Mouse (Mus musculus) right cerebral cortex, adult 2 months (tissue): ENCODE data around the gene Zbtb7a.
"Not testable (repeated sequence)": the region's sequence is repeated elsewhere in the genome, so short reads cannot be mapped to it uniquely, and the experiment has no call there.

ENCODE experiments used
- DNase-seq, 2 experiments: peaks; one replicate each; pipeline ENCODE4 v3.0.0; 2021 to 2022; ENCODE audit warnings: low spot score in 2 of 2

The Zbtb7a gene

DNA sequence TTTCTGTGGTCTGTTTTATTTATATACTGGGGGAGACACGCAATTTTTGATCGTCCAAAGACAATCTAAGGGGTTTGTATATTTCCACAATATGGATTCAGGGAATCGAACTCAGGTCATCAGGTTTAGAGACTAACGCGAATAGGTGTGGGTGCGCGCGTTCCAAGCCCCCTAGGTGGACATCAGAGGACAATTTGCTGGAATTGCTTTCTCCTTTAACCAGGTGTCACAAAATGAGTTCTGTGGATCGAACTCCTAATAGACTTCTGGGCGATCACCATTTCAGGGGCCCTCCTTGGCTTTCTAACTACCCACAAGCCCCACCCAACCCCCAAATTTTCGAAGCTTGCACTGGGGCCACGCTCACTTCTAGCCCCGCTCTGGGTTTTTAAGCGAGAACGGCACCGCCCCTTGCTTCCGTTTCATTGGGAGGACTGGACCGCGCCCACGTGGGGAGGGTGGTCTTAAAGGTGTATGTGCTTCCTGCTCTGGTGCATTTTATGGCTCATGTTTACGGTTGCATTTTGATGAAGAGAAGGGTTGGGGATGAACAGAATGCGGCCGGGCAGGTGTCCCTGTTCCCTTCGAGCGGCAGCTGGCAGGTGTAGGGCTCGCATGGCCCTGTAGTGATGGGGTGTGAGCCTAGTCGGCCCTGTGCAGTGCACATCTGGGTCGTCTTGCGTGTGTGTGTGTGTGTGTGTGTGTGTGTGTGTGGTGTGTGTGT is 33.7 kb downstream of the Zbtb7a start:
- peak; percentile 79 to 84 for DNase-seq

DNA sequence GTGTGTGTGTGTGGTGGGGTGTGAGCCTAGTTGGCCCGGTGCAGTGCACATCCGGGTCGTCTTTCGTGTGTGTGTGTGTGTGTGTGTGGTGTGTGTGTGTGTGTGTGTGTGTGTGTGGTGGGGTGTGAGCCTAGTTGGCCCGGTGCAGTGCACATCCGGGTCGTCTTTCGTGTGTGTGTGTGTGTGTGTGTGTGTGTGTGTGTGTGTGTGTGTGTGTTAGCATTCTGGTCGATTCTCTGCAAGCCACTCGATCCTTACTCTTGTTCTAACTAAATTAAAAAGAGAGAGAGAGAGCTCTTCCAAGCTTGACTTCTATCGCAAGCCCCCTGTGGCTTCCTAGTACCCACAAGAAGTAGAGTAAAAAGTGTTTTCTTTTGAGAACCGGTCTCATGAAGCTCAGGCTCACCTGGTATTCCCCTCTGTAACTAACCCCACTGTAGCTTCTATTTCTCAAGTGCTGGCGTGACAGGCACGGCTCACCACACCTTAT is 34.4 kb downstream of the Zbtb7a start:
- not testable (repeated sequence) for DNase-seq

DNA sequence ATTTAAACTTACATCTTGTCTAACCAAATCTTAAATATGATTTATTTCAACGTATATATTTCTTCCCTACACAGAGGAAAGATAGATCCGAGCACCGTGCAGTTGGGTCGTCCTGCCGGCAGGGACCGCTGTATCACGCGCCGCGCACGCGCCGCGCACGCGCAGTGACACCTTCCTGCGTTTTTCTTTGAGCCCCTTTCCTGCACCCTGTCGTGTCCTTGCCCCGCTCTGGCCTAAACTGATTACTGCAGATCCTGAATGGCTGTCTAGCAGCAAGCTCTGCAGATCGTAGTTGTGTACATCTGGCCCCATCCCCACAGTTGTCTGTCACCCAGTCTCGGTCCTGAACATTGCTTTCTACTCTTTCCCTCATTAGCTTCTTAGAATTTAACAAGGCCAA is 38.1 kb downstream of the Zbtb7a start:
- peak; percentile 85 to 86 for DNase-seq

DNA sequence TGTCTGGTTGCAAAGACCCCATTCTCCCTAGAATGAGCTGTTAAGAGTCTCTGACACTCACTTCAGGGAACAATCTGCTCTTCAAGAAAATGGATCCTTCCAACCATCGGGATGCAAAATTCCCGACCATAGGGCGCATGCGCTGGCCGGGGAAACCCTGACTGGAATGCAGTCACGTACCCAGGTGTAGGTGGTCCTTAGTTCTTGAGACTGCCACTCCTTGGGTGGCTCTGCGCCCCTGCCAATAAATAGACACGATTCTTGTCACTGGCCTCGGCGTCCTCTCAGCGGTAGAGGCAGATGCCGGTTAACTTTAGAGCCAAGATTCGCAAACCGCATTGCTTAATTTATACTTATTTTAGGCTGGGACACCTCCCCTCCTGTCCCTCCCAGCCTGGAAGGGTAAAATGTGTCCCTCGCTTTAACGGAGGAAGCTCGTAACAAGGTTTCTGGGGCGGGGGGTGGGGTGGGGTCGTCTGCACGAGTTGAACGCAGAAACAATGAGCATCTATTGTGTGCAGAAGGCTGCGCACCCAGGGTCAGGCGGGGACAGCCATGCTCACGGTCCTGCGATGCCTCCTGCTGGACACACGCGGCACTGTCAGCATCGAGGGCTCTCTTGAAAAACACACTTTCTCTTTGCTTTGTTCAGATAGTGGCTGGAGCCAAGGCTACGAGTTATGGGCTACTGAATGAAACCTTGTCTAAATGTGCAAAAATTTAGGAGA is 39.8 kb downstream of the Zbtb7a start:
- DNase-seq = peak; percentile 85 to 88

DNA sequence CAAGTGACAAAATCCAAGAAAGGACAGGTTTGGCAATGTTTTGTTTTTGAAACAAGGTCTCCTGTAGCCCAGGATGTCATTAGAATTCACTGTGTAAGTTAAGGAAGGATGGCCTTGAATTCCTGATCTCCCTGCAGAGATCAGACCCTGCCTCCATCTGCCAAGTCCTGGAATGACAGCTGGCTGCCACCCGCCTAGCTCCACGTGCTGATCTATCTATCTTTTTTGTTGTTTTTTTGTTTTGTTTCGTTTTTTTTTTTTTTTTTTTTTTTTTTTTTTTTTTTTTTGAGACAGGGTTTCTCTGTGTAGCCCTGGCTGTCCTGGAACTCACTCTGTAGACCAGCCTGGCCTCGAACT is 40.3 kb downstream of the Zbtb7a start:
- DNase-seq = not testable (repeated sequence)

DNA sequence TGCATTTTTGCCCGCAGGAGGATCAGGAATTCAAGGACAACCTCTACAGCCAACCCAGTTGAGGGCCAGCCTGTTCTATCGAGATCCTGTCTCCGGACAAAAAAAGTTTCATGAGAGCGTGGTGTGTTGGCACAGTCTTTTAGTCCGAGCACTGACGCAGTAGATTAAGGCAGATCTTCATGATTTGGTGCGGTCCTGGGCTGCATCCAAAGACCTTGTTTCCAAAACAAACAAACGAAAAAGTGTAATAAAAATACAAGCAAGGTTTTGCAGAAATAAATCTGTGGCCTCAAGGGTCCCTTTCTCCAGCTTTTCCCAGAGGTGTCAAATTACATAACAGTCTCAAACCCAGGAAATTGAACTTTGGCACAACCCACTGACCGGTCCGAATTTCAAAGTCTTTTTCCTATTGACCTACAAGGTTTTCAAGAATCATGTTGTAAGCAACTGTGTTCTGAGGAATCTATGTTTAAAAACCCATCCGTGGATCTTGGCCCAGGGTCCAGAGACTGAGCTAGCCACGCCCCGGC is 41.0 kb downstream of the Zbtb7a start:
- DNase-seq = no peak

DNA sequence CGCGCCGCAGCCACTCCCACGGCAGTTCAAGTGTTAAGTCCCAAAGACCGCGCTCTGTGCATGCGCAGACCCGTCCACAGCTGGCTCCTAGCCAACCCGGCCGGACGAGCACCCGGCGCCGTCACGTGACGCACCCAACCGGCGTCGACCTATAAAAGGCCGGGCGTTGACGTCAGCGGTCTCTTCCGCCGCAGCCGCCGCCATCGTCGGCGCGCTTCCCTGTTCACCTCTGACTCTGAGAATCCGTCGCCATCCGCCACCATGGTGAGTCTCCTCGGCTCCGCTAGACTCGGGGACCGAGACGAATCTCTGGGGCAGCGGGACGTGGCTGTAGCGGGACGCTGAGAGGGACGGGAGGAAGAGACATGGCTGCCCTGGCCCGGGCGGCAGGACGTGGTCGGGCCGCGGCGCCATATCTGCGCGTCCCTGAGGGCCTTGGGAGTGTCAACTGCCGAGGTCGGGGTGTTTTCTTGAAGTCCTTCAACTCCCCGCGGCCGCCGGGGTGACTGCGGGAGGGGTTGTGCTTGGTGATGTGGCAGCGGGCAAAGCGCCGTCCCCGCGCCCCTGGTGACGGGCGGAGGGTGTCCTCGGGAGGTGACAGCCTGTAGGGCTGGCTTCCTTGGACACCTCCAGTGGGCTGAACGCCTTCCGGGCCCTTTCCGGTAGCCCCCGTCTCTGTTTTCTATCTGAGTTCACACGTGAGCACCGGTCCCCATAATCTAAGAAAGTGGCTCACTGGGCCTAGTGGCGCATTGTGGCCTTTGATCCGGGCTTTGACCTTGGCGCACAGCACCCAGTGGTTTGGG is 41.6 kb downstream of the Zbtb7a start, which contains the start of gene Eef2:
Eef2 (plus strand) TSS at position 166 of the 806 bp plus-strand sequence.
- DNase-seq = peak; percentile 98 to 99

DNA sequence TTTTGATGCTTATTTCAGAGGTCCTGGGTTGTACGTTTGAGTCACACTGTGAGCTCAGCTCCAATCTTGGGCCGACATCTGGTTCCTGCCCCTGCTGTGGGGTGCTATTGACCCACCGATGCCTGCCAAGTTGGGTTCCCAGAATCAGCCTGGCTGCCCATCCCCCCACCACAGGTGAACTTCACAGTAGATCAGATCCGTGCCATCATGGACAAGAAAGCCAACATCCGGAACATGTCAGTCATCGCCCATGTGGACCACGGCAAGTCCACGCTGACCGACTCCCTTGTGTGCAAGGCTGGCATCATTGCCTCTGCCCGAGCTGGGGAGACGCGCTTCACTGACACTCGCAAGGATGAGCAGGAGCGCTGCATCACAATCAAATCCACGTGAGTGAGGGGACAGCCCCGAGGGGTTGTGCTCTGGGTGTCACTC is 42.5 kb downstream of the Zbtb7a start:
- no peak for DNase-seq

DNA sequence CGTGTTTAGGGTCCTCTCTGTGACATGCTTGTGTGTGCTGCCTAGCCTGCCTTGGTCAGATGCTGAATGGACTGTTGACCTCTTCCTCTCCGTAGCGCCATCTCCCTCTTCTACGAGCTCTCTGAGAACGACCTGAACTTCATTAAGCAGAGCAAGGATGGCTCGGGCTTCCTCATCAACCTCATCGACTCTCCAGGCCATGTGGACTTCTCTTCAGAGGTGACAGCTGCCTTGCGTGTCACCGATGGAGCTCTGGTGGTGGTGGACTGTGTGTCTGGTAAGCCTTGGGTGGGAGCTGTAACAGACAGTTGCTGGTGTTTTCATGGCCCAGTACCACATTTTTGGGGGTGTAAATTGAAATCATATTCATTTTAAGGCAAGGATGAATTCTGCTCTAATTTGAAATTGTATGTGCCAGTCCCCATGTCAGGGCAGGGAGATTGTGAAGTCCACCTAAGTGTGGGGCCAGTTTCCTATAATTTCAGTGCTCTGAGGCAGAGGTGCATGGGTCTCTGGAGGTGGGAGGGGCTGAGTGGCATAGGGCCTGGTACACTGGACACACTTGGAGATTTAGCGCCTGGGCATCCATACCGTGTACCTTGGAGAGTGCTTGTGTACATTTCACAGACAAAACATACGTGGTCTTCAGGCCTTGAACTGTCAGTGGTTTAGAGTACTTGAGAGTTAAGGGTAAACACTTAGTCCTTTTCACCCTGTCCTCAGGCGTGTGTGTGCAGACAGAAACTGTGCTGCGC is 43.1 kb downstream of the Zbtb7a start:
- DNase-seq = no peak

DNA sequence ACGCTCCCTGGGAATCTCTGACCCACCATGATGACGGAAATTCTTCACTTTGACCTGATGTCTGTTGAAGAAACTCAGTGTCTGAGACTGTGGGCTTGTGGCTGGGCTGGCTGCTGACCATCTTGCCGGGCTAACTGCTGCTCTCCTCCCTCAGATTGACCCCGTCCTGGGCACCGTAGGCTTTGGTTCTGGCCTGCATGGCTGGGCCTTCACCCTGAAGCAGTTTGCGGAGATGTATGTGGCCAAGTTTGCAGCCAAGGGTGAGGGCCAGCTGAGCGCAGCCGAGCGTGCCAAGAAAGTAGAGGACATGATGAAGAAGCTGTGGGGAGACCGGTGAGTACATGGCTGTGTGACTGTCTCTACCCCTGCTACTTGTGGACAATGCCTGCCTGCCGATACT is 43.9 kb downstream of the Zbtb7a start:
- DNase-seq = no peak

DNA sequence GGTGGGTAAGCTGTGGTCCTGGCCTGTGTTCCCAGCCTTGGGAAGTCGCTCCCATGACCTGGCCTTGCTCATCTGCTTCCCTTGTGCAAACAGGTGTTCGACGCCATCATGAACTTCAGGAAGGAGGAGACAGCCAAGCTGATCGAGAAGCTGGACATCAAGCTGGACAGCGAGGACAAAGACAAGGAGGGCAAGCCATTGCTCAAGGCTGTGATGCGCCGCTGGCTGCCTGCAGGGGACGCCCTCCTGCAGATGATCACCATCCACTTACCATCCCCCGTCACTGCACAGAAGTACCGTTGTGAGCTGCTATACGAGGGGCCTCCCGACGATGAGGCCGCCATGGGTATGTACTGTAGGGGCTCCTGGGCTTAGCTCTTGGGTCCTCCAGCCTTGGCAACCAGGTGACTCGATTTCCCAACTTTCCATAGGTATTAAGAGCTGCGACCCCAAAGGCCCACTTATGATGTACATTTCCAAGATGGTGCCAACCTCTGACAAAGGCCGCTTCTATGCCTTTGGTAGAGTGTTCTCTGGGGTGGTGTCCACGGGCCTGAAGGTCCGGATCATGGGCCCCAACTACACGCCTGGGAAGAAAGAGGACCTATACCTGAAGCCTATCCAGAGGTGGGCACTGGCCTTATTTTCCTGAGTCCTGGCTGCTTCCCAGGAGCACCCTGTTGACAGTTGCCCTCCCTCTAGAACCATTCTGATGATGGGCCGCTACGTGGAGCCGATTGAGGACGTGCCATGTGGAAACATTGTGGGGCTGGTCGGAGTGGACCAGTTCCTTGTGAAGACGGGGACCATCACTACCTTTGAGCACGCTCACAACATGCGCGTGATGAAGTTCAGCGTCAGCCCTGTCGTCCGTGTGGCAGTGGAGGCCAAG is 44.7 kb downstream of the Zbtb7a start:
- DNase-seq = no peak

DNA sequence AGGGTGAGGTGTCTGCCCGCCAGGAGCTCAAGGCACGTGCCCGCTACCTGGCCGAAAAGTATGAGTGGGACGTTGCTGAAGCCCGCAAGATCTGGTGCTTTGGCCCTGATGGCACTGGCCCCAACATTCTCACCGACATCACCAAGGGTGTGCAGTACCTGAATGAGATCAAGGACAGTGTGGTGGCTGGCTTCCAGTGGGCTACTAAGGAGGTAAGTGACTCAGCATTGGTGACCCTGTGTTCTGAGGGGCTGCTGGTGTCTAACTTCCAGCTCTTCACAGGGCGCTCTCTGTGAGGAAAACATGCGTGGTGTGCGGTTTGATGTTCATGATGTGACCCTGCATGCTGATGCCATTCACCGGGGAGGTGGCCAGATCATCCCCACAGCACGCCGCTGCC is 45.9 kb downstream of the Zbtb7a start:
- DNase-seq = no peak

DNA sequence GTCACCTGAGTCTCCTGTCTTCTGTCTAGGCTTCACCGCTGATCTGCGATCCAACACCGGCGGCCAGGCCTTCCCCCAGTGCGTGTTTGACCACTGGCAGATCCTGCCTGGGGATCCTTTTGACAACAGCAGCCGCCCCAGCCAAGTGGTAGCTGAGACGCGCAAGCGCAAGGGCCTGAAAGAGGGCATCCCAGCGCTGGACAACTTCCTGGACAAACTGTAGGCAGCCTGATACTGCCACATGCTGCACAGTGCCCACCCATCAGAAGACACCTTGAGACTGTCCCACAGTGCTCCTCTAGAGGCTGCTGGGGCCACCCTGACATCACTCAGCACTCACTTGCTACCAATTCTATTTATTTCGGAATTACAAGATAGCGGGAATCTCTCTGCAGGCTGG is 46.8 kb downstream of the Zbtb7a start:
- DNase-seq = not testable (repeated sequence)

DNA sequence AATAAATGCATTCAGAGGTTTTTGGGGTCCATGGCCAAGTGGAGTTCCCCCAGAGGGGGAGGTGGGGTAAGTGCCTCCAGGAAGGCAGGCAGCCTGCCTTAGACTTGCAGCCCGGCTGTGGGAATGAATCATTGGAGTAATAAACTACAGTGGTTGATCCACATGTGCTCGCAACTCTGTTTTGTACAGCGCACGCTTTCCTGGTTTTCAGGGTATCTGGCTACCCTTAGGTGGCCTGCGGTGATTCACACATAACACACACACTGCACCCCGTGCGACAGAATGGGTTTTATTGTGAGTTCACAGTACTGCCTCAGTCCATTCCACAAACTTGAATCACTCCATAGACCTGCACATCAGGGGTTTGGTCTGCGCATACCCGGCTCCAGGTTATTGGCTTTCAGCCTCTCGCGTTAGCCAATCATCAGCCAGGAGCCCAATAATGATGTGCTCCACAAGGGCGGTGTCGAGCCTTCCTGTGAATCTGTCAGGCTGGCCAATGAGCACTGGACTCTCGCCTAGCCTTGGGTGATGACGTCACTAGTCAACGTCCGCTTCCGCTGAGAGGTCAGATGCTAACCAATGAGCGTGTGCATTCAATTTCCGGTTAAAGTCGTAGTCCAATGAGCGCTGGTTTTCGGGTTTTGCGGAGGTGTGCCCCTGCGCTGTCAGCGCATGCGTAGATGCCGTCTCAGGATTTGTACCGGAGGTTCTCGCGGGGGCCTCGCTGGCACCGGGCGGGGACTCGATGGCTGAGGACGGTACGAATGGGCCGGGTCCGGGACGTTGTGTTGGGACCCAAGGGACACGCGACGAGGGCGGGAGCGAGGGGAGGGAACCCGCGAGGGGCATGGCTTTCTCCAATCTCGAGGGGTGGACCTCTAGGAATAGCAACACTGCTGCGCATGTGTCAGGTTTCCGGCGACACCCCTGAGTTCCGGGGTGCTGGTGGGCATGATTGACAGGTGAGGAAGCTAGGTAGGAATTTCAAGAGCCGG is 47.6 kb downstream of the Zbtb7a start, which contains the start of gene Dapk3:
Dapk3 (plus strand) TSS at position 670 of the 998 bp plus-strand sequence.
- peak; percentile 98 to 99 for DNase-seq

DNA sequence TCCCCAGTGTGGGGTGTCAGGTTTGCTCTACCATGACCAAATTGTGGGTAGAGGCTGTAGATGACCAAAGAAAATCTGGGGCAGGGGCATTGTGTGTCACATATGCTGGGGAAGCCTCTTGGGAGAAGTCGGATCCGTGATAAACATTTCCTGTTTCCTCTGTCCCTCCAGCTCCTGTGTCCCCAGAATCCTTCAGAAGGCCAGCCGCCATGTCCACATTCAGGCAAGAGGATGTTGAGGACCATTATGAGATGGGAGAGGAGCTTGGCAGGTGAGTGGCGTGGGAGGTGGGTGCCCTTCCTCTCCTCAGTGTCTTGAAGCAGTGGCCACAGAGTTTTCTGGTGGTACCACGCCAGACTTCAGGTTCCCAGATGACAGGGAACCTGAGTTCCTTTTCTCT is 48.8 kb downstream of the Zbtb7a start, which contains the start of gene 4930442H23Rik:
4930442H23Rik (minus strand) TSS at position 45 of the 400 bp plus-strand sequence.
- no peak for DNase-seq

DNA sequence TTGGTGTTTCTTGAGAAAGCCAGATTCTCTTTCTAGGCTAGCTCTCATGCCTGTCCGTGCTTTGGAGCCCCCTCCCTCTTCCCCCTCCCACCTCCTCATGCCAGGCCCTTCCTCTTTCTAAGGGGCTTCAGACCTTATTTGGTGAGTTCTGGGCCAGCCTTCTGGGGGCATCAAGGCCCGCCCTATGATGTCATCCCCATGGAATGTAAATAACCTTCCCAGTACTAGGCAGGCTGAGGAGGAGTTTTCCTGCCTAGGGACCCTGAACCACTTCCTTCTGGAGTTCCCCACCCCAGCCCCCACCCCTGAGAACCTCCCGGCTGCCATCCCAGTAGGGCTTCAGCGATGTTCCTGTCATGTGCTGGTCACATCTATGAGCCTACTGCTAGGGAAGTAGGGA is 49.7 kb downstream of the Zbtb7a start:
- no peak for DNase-seq

DNA sequence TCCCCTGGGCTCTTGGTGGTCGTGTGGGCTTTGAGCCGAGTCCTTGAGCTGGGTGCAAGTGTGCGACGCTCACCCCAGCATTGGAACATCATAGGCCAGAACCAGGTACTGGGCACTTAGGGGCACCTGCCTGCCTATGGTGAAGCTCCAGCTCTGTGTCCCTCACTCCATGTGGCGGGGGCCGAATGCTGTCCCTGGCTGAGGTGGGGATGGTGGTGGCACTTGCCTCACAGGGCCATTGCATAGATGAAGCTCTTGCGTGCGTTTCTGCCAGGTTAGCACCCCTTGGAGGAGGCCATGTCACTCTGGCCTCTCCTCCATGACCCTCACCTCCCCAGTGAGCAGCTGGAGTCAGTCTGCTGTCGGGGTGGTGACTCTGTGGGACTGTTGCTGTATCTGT is 52.1 kb downstream of the Zbtb7a start:
- DNase-seq = no peak

DNA sequence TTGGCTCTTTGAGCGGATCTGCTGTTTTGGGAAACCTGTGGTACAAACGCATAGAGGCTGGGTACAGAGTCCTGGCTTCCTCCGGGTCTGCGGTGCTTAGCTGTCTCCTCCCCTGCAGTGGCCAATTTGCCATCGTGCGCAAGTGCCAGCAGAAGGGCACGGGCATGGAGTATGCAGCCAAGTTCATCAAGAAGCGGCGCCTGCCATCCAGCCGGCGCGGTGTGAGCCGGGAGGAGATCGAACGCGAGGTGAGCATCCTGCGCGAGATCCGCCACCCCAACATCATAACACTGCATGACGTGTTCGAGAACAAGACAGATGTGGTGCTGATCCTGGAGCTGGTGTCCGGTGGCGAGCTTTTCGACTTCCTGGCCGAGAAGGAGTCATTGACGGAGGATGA is 54.8 kb downstream of the Zbtb7a start:
- DNase-seq = no peak
